Mouse (Mus musculus) lung, adult 2 months (tissue): ENCODE measurements around the gene Cdkl3. TPM values are rescaled to one million over a fixed set of nuclear protein-coding genes. Genes with fewer than 3 reads are reported as not detected.

Experiments used
- DNase-seq: peaks from one replicate; pipeline ENCODE4 v3.0.0; 2022
- H3K4me1 ChIP-seq: fragments of 200-500 bp; 2 replicates; pipeline ENCODE4 v1.6.1; 2011; ENCODE audit warnings: low read length; ENCODE audit not compliant: control insufficient read depth, insufficient read depth
- H3K4me3 ChIP-seq: fragments of 200-500 bp; replicated peaks from 2 replicates; pipeline ENCODE3; 2011; ENCODE audit warnings: low read depth, mild to moderate bottlenecking, control low read depth, low read length; ENCODE audit errors: extremely low read depth
- CTCF ChIP-seq: fragments of 200-500 bp; IDR thresholded peaks from 2 replicates; pipeline ENCODE4 v1.5.1; 2011; ENCODE audit warnings: mild to moderate bottlenecking, low read length, control low read depth; ENCODE audit not compliant: insufficient read depth
- POLR2A ChIP-seq: fragments of 200-500 bp; IDR thresholded peaks from 2 replicates; pipeline ENCODE4 v1.6.1; 2011; ENCODE audit warnings: low read depth, mild to moderate bottlenecking, control low read depth, low read length, borderline replicate concordance; ENCODE audit errors: extremely low read depth
- WGBS: fragments of 180-500 bp; shearing (Covaris S2); methylation state at CpG from one replicate; pipeline ENCODE4 v1.1.7; 2018; 5-methylcytosine and 5-hydroxymethylcytosine counted together
- polyA plus RNA-seq: library from polyadenylated mRNA; depleted of rRNA; stranded (reverse); fragments of >200 nt; gene quantifications from 2 replicates; pipeline ENCODE4 v1.2.3, GENCODE M21; 2012

Gene Cdkl3
- polyA plus RNA-seq, 1 experiment = 2.4 TPM

GRCm38 (mm10) chr11:51967443-51968401 lies 36.3 kb upstream of the Cdkl3 start, which contains the start of gene Cdkn2aipnl:
Gene Cdkn2aipnl, plus strand, starts transcription at chr11:51967661.
- Histone ChIP-seq H3K4me3 (peak within 1 kb of the TSS; percentile 82), H3K4me1 (peaks cover 6% of the 10 kb centered on the region)
- WGBS = 1% methylated on average over 61 of the region's 63 CpGs
- TF ChIP-seq POLR2A (peak; percentile 45; the same call in 1 of the 2 replicates), CTCF (peak; percentile 83)
- peak; percentile 96 for DNase-seq

GRCm38 (mm10) chr11:51968896-51969295 lies 35.1 kb upstream of the Cdkl3 start:
- no peak for DNase-seq
- Histone ChIP-seq H3K4me1 (peaks cover 6% of the 10 kb centered on the region), H3K4me3 (no peak overlapping the region)
- 76% methylated on average over 9 of the region's 9 CpGs for WGBS
- no peak for TF ChIP-seq POLR2A
- no peak for TF ChIP-seq CTCF

GRCm38 (mm10) chr11:51969511-51969910 lies 34.5 kb upstream of the Cdkl3 start:
- WGBS = 91% methylated on average over 2 of the region's 2 CpGs
- no peak for TF ChIP-seq CTCF
- no peak for TF ChIP-seq POLR2A
- no peak for DNase-seq
- H3K4me3 ChIP-seq = no peak overlapping the region
- peaks cover 6% of the 10 kb centered on the region for H3K4me1 ChIP-seq

- WGBS = 90% methylated on average over 6 of the region's 6 CpGs
- DNase-seq = no peak
- Histone ChIP-seq H3K4me1 (peaks cover 6% of the 10 kb centered on the region), H3K4me3 (no peak overlapping the region)
- TF ChIP-seq POLR2A (no peak), CTCF (no peak)
Observed at GRCm38 (mm10) chr11:51971644-51972043, 32.4 kb upstream of the Cdkl3 start.

GRCm38 (mm10) chr11:51999611-52000289 lies 4.3 kb upstream of the Cdkl3 start:
- TF ChIP-seq CTCF (no peak), POLR2A (no peak; the same call in 1 of the 2 replicates)
- under 1% methylated on average over 29 of the region's 29 CpGs for WGBS

GRCm38 (mm10) chr11:52000290-52000962 lies 3.6 kb upstream of the Cdkl3 start, which contains the start of gene Ube2b:
Gene Ube2b, minus strand, starts transcription at chr11:52000762.
- Histone ChIP-seq H3K4me1 (peaks cover 6% of the 10 kb centered on the region; the same call in 1 of the 2 replicates), H3K4me3 (peak within 1 kb of the TSS; percentile 70)
- DNase-seq = peak; percentile 94
- TF ChIP-seq CTCF = no peak
- TF ChIP-seq POLR2A = peak; percentile 73; the same call in 1 of the 2 replicates
- WGBS = under 1% methylated on average over 57 of the region's 63 CpGs

More at GRCm38 (mm10) chr11:51999611-52000289, 4.3 kb upstream of the Cdkl3 start:
- Histone ChIP-seq H3K4me1 (peaks cover 6% of the 10 kb centered on the region; the same call in 1 of the 2 replicates), H3K4me3 (peak overlapping the region; percentile 70)
- DNase-seq = peak; percentile 69

- TF ChIP-seq POLR2A (no peak), CTCF (no peak)
- Histone ChIP-seq H3K4me1 (peaks cover 6% of the 10 kb centered on the region; the same call in 1 of the 2 replicates), H3K4me3 (no peak overlapping the region)
- no peak for DNase-seq
- WGBS = 57% methylated on average over 10 of the region's 10 CpGs
Observed at GRCm38 (mm10) chr11:52001341-52001740, 2.7 kb upstream of the Cdkl3 start.

- Histone ChIP-seq H3K4me1 (peaks cover 6% of the 10 kb centered on the region; the same call in 1 of the 2 replicates), H3K4me3 (no peak overlapping the region)
- no peak for DNase-seq
- TF ChIP-seq CTCF (no peak), POLR2A (no peak)
- 94% methylated on average over 8 of the region's 8 CpGs for WGBS
Observed at GRCm38 (mm10) chr11:52001861-52002260, 2.2 kb upstream of the Cdkl3 start.
